Mouse (Mus musculus) liver, adult (tissue): Measurements from ENCODE around the gene Scrn2.

Experiments used
- GATA4 ChIP-seq: IDR thresholded peaks from 2 replicates; pipeline ENCODE4 v1.6.1; 2014; ENCODE audit warnings: mild to moderate bottlenecking, low read length; ENCODE audit not compliant: insufficient replicate concordance

Gene Scrn2

GRCm38 (mm10) chr11:97029686-97030417 lies at the start of gene Scrn2:
TSS of gene Scrn2 (plus strand) at chr11:97029938.
- no peak for TF ChIP-seq GATA4

- no peak for TF ChIP-seq GATA4
These were observed 49.7 kb upstream of the Scrn2 start for GRCm38 (mm10) chr11:96980021-96980420.

- TF ChIP-seq GATA4, result no peak
These were observed 48.3 kb upstream of the Scrn2 start for GRCm38 (mm10) chr11:96981461-96981860.

- no peak for TF ChIP-seq GATA4
These were observed 47.4 kb upstream of the Scrn2 start for GRCm38 (mm10) chr11:96982355-96982754.

GRCm38 (mm10) chr11:96982859-96983258 lies 46.9 kb upstream of the Scrn2 start, which contains the start of gene Sp2:
TSS of gene Sp2 (minus strand) at chr11:96982959.
- TF ChIP-seq GATA4, result no peak

- TF ChIP-seq GATA4, result no peak
These were observed 44.8 kb upstream of the Scrn2 start for GRCm38 (mm10) chr11:96984903-96985302.

GRCm38 (mm10) chr11:96986463-96986862 lies 43.3 kb upstream of the Scrn2 start:
- no peak for TF ChIP-seq GATA4

GRCm38 (mm10) chr11:96987873-96988655 lies 41.7 kb upstream of the Scrn2 start:
- no peak for TF ChIP-seq GATA4

GRCm38 (mm10) chr11:96991501-96991900 lies 38.2 kb upstream of the Scrn2 start:
- no peak for TF ChIP-seq GATA4

GRCm38 (mm10) chr11:96992722-96993311 lies 36.9 kb upstream of the Scrn2 start:
- TF ChIP-seq GATA4, result no peak

GRCm38 (mm10) chr11:96995031-96995430 lies 34.7 kb upstream of the Scrn2 start:
- no peak for TF ChIP-seq GATA4

GRCm38 (mm10) chr11:96995836-96996772 lies 33.6 kb upstream of the Scrn2 start:
- TF ChIP-seq GATA4, result no peak

- no peak for TF ChIP-seq GATA4
These were observed 32.9 kb upstream of the Scrn2 start for GRCm38 (mm10) chr11:96996773-96997379.

- no peak for TF ChIP-seq GATA4
These were observed 32.3 kb upstream of the Scrn2 start for GRCm38 (mm10) chr11:96997380-96997956.

GRCm38 (mm10) chr11:97003170-97003569 lies 26.6 kb upstream of the Scrn2 start:
- TF ChIP-seq GATA4, result no peak
